Mouse (Mus musculus) kidney, adult 2 months (tissue): Measurements from ENCODE around the gene Cacna1s. TPM values are rescaled to one million over a fixed set of nuclear protein-coding genes. Genes with fewer than 3 reads are reported as not detected.

Source experiments
- DNase-seq: peaks from one replicate; pipeline ENCODE4 v3.0.0; 2021
- H3K27ac ChIP-seq: fragments of 200-500 bp; 2 replicates; pipeline ENCODE4 v1.5.1; 2012; ENCODE audit warnings: low read depth, low read length, control low read depth, inconsistent platforms; ENCODE audit not compliant: insufficient read depth
- H3K27me3 ChIP-seq: fragments of 200-500 bp; replicated peaks from 2 replicates; pipeline ENCODE4 v1.6.1; 2012; ENCODE audit warnings: mild to moderate bottlenecking, moderate library complexity, low read length, inconsistent platforms; ENCODE audit not compliant: control insufficient read depth, insufficient read depth
- H3K36me3 ChIP-seq: fragments of 200-500 bp; 2 replicates; pipeline ENCODE4 v1.6.1; 2012; ENCODE audit warnings: mild to moderate bottlenecking, moderate library complexity, low read length, inconsistent platforms; ENCODE audit not compliant: control insufficient read depth, insufficient read depth
- H3K4me1 ChIP-seq: fragments of 200-500 bp; 2 replicates; pipeline ENCODE4 v1.6.1; 2011; ENCODE audit warnings: low read length; ENCODE audit not compliant: control insufficient read depth, insufficient read depth
- H3K4me3 ChIP-seq: fragments of 200-500 bp; 2 replicates; pipeline ENCODE4 v1.5.1; 2011; ENCODE audit warnings: mild to moderate bottlenecking, low read depth, low read length, control low read depth; ENCODE audit not compliant: insufficient read depth
- CTCF ChIP-seq: fragments of 200-500 bp; conservative IDR thresholded peaks from 2 replicates; pipeline ENCODE4 v1.5.1; 2011; ENCODE audit warnings: low read depth, mild to moderate bottlenecking, control low read depth, low read length, moderate library complexity, mixed read lengths; ENCODE audit not compliant: insufficient read depth, insufficient read length
- POLR2A ChIP-seq: fragments of 200-500 bp; IDR thresholded peaks from one replicate; pipeline ENCODE4 v1.6.1; 2011; ENCODE audit warnings: low read depth, low read length, control low read depth
- WGBS: fragments of 180-500 bp; shearing (Covaris S2); methylation state at CpG from one replicate; pipeline ENCODE4 v1.1.7; 2018; 5-methylcytosine and 5-hydroxymethylcytosine counted together
- polyA plus RNA-seq: library from polyadenylated mRNA; depleted of rRNA; stranded (reverse); fragments of >200 nt; gene quantifications from 2 replicates; pipeline ENCODE4 v1.2.3, GENCODE M21; 2012

Cacna1s gene
- polyA plus RNA-seq, 1 experiment = 4.3 TPM

DNA sequence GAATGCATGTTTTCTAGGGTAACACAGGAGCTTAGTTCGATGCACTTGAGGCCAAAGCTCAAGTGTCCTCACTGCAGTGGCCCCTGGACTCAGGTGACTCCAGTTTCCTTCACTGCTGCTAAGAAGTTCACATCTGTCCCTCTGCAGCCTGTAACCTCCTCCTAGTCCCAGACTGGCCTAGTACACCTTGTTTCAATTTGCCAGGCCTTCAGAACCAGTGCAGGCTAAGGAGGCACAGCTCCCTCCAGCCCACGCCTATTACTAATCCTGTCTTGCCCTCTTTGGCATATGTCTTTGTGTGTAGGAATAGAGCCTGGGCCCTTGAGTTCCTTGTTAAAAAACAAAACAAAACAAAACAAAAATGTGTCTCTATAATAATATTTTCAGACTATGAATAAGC lies 35.2 kb upstream of the Cacna1s start:
- H3K36me3 ChIP-seq = no peaks in the 10 kb centered on the region
- H3K4me1 ChIP-seq = peaks cover 3% of the 10 kb centered on the region; the same call in 1 of the 2 replicates
- WGBS = 68% methylated on average over 2 of the region's 2 CpGs
- H3K27me3 ChIP-seq = no peaks in the 10 kb centered on the region
- no peak overlapping the region for H3K27ac ChIP-seq
- no peak for DNase-seq
- no peak for TF ChIP-seq CTCF
- TF ChIP-seq POLR2A = no peak
- no peak overlapping the region for H3K4me3 ChIP-seq

- peaks cover 3% of the 10 kb centered on the region; the same call in 1 of the 2 replicates for H3K4me1 ChIP-seq
- WGBS = under 1% methylated on average over 22 of the region's 22 CpGs
- H3K27me3 ChIP-seq = no peaks in the 10 kb centered on the region
- TF ChIP-seq POLR2A (peak; percentile 22), CTCF (no peak)
- peak; percentile 97 for DNase-seq
- no peaks in the 10 kb centered on the region for H3K36me3 ChIP-seq
- H3K27ac ChIP-seq = peak overlapping the region; percentile 13; the same call in 1 of the 2 replicates
- H3K4me3 ChIP-seq = peak overlapping the region; percentile 67
These were observed 34.6 kb upstream of the Cacna1s start for GRCm38 (mm10) chr1:136017907-136018313.

DNA sequence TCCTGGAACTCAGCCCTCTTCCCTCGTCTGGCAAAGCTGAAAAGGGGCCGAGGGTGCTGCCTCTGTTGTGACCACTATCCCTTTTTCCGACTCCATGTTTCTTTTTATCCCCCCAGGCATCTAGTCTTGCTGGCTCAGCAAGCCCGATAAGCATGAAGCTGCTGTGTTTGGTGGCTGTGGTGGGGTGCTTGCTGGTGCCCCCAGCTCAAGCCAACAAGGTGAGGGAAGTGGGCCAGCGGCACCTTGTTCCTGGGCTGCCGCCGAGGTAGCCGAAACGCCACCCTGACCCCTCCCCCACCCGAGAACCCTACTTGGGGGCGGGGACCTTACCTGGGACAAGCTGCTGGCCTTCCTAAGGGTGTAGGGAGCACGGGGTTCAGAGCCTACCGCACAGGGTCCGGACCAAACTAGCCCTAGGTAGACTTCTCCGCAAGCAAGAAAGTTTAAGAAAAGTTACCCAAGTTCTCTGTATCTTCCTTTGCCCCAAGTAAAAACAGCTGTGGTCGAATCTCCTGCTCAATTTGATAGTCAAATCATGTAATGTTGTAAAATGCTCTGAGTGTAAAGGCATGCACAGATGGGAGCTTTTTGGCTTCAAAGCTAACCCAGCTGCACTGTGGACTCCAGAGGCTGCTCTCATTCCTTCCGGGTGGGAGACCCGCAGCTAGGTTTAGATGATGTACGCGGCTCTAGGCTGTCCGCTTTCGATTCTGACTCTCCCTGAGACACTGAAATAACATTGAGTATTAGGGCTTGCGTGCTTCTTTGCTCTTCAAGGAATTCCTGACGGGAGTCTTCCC lies 34.0 kb upstream of the Cacna1s start:
- peak; percentile 65 for DNase-seq
- no peak for TF ChIP-seq POLR2A
- peaks cover 3% of the 10 kb centered on the region; the same call in 1 of the 2 replicates for H3K4me1 ChIP-seq
- peak overlapping the region; percentile 13; the same call in 1 of the 2 replicates for H3K27ac ChIP-seq
- WGBS = 3% methylated on average over 24 of the region's 24 CpGs
- peak overlapping the region; percentile 67 for H3K4me3 ChIP-seq
- H3K27me3 ChIP-seq = no peaks in the 10 kb centered on the region
- H3K36me3 ChIP-seq = no peaks in the 10 kb centered on the region

DNA sequence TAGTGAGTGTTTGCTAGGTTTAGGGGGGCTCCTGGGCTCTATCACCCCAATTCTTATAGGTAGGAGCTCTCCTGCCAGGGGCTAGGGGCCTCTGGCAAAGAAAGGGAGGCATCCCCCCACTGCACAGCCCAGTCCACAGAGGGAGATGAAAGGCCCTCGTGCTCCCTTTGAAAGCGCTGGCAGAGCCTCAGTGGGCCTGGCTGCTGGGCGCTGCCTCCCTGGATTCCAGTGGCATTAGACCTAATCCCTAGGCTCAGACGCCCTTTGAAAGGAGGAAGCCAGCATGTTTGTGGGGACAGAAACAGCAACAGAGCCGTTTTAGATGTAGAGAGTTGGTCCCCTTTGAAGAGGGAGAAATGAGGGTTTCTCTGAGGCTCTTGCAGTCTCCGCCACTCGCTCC lies 22.3 kb upstream of the Cacna1s start:
- DNase-seq = no peak
- no peak overlapping the region for H3K27ac ChIP-seq
- H3K4me1 ChIP-seq = 0 out of 2 replicates have a peak, but pooled peaks cover 4% of the 10 kb centered on the region
- no peaks in the 10 kb centered on the region for H3K36me3 ChIP-seq
- no peaks in the 10 kb centered on the region for H3K27me3 ChIP-seq
- no peak overlapping the region for H3K4me3 ChIP-seq
- TF ChIP-seq POLR2A = no peak
- no peak for TF ChIP-seq CTCF
- WGBS = 84% methylated on average over 7 of the region's 7 CpGs

- Histone ChIP-seq H3K36me3 (no peaks in the 10 kb centered on the region), H3K4me3 (no peak overlapping the region), H3K4me1 (0 out of 2 replicates have a peak, but pooled peaks cover 4% of the 10 kb centered on the region), H3K27ac (no peak overlapping the region), H3K27me3 (no peaks in the 10 kb centered on the region)
- WGBS = 37% methylated on average over 6 of the region's 8 CpGs
- peak; percentile 43 for DNase-seq
- no peak for TF ChIP-seq CTCF
- TF ChIP-seq POLR2A = no peak
These were observed 20.9 kb upstream of the Cacna1s start for GRCm38 (mm10) chr1:136031697-136032096.

- DNase-seq = no peak
- Histone ChIP-seq H3K27me3 (no peaks in the 10 kb centered on the region), H3K27ac (no peak overlapping the region), H3K4me3 (no peak overlapping the region), H3K36me3 (no peaks in the 10 kb centered on the region), H3K4me1 (0 out of 2 replicates have a peak, but pooled peaks cover 4% of the 10 kb centered on the region)
- WGBS = 59% methylated on average over 7 of the region's 7 CpGs
- no peak for TF ChIP-seq CTCF
These were observed 19.6 kb upstream of the Cacna1s start for GRCm38 (mm10) chr1:136032961-136033360.

DNA sequence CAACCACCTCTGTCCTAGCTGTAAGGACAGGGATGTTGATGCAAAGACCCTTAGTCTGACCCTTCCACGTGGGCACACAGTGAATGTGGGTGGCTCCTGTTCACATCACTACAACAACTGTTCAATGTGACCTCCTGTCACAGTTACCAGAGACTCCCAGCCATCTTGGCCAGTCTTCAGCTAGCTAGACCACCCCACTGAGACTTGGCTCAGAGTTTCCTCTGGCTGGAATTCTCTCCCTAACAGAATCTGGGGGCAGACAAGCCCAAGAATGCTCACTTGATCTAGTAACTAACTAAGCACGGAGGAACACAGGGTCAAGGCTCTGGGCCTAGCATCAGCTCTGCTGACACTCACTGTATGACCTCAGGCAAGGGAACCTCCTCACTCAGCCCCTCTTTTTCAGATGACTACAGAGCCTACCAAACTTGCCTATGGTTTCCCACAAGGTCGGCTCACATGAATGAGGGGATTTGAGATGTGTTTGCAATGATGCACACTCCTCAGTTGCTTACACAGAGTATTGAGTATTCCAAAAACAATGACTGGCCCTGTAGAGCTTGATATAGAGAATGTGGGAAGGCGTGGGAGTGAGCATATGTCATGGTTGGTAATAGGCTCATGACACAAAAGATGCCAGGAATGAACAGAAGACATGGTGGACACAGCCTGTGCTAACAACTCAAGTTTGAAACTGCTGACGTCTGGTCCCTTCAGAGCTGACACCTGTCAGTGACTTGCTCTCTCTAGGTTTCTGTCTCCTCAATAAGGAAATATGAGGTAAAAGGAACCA lies 13.6 kb upstream of the Cacna1s start:
- DNase-seq = no peak
- TF ChIP-seq POLR2A = no peak
- TF ChIP-seq CTCF = no peak
- Histone ChIP-seq H3K4me1 (no peaks in the 10 kb centered on the region), H3K27ac (no peak overlapping the region), H3K36me3 (no peaks in the 10 kb centered on the region), H3K4me3 (no peak overlapping the region), H3K27me3 (no peaks in the 10 kb centered on the region)
- WGBS = 79% methylated on average over 5 of the region's 5 CpGs
